Mouse (Mus musculus) C2C12 (cell line): Measurements from ENCODE around the gene Cct8. TPM values are rescaled to one million over a fixed set of nuclear protein-coding genes. Genes with fewer than 3 reads are reported as not detected.
"Not testable (repeated sequence)": the region's sequence is repeated elsewhere in the genome, so short reads cannot be mapped to it uniquely, and the experiment has no call there.

Source experiments
- H3K27me3 ChIP-seq: one replicate; pipeline ENCODE4 v1.6.1; 2011; ENCODE audit not compliant: control insufficient read depth, insufficient read depth, insufficient read length
- H3K36me3 ChIP-seq: one replicate; pipeline ENCODE4 v1.6.1; 2011; ENCODE audit not compliant: control insufficient read depth, insufficient read depth
- H3K4me3 ChIP-seq: one replicate; pipeline ENCODE4 v1.5.1; 2011; ENCODE audit warnings: mild to moderate bottlenecking, control low read depth; ENCODE audit not compliant: poor library complexity, insufficient read depth, severe bottlenecking
- H3K79me2 ChIP-seq: one replicate; pipeline ENCODE4 v1.6.1; 2011; ENCODE audit not compliant: control insufficient read depth, insufficient read depth
- H3K79me3 ChIP-seq: one replicate; pipeline ENCODE4 v1.6.1; 2011; ENCODE audit warnings: low read depth, control low read depth
- H3ac ChIP-seq: one replicate; pipeline ENCODE3; 2011; ENCODE audit warnings: low read depth; ENCODE audit not compliant: control insufficient read depth, insufficient read length
- CEBPB ChIP-seq: IDR thresholded peaks from one replicate; pipeline ENCODE4 v1.6.1; 2011; ENCODE audit warnings: low read depth, mild to moderate bottlenecking, control low read depth, moderate library complexity
- CTCF ChIP-seq: IDR thresholded peaks from one replicate; pipeline ENCODE4 v1.5.1; 2011; ENCODE audit not compliant: control insufficient read depth, insufficient read depth, insufficient read length
- FOSL1 ChIP-seq: IDR thresholded peaks from one replicate; pipeline ENCODE4 v1.8.0; 2011; ENCODE audit warnings: mild to moderate bottlenecking, low read length; ENCODE audit not compliant: poor library complexity, insufficient read depth, severe bottlenecking
- MAX ChIP-seq: IDR thresholded peaks from one replicate; pipeline ENCODE4 v1.6.1; 2011; ENCODE audit warnings: mild to moderate bottlenecking, control low read depth
- MYOD1 ChIP-seq: IDR thresholded peaks from one replicate; pipeline ENCODE4 v1.6.1; 2011; ENCODE audit warnings: low read depth; ENCODE audit not compliant: control insufficient read depth, insufficient read length
- MYOG ChIP-seq: IDR thresholded peaks from one replicate; pipeline ENCODE4 v1.6.1; 2011; ENCODE audit not compliant: control insufficient read depth, insufficient read length; ENCODE audit errors: extremely low read depth
- USF1 ChIP-seq: IDR thresholded peaks from one replicate; pipeline ENCODE4 v1.6.1; 2011; ENCODE audit warnings: low read depth, mild to moderate bottlenecking, control low read depth, moderate library complexity
- polyA plus RNA-seq: library from polyadenylated mRNA; unstranded; fragments of >200 nt; fragmentation: generic; extraction: Trizol; gene quantifications from one replicate; pipeline ENCODE4 v1.2.1, GENCODE M21; 2012; ENCODE audit warnings: missing spikeins

Cct8 gene
- polyA plus RNA-seq, 1 experiment, result 162 TPM

DNA sequence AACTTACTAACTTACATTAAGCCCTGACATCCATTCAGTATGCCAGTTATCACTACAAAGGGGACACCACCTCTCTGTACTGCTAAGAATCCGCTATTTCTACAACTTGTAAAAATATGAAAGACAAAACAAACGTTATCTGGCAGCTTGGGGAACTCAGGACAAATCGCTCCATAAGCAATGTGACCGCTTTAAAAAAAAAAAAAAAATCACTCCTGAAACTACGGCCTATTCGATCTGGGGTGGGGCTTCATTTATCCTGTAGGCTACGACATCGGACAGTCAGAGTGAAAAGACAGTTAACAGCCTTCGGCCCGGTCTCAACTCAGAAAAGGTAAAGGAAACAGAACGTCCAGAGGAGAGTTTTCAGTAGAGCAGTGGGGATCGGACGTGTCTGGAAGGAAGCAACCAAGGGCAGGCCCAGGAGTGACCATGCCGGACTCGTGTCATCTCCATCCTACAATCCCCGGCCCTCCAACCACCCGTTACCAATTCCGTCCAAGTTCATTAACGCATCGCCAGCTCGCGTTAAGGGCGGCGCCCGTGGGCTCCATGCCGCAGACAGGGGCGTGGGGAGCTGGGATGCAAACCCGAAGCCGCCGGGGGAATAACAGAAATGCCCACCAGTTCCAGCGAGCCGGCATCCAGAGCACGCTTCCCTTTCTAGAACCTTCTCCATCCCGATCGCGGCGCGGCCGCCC is 568 bp downstream of the Cct8 start:
- Histone ChIP-seq H3K36me3 (peaks cover 43% of the 10 kb centered on the region), H3ac (peak overlapping the region; percentile 74), H3K79me3 (peaks cover 40% of the 10 kb centered on the region), H3K79me2 (peaks cover 65% of the 10 kb centered on the region), H3K27me3 (no peaks in the 10 kb centered on the region), H3K4me3 (peak overlapping the region; percentile 97)
- TF ChIP-seq USF1, result no peak
- TF ChIP-seq MYOG, result no peak
- TF ChIP-seq MAX, result no peak

- H3K36me3 ChIP-seq, result peaks cover 71% of the 10 kb centered on the region
- peaks cover 43% of the 10 kb centered on the region for H3K79me3 ChIP-seq
- H3ac ChIP-seq, H3K4me3 ChIP-seq, H3K27me3 ChIP-seq: not testable (repeated sequence)
- H3K79me2 ChIP-seq, result peaks cover 77% of the 10 kb centered on the region
Measured at GRCm38 (mm10) chr16:87492191-87492792, 3.4 kb downstream of the Cct8 start.

DNA sequence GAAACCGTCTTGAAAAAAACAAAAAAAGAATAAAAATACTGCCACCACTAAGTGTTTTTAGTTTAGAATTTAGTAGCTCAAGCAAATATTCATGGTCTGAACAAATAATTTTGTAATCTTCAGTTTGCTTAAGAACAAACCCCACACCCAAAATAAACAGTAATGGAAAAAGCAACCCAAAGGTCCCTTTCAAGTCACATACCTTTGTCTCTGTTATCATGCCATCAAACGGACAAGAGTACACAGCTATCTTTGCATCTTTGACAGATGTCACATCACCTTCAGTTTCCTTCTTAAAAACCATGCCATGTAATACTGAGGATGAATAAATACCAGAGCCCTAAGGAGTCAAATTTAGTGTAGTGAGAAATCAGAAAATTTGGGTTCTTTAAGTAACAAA is 7.1 kb downstream of the Cct8 start:
- H3ac ChIP-seq, result no peak overlapping the region
- H3K79me3 ChIP-seq, result peaks cover 23% of the 10 kb centered on the region
- no peak overlapping the region for H3K4me3 ChIP-seq
- TF ChIP-seq MYOG, result no peak
- TF ChIP-seq FOSL1, result no peak
- TF ChIP-seq CEBPB, result no peak
- TF ChIP-seq CTCF, result no peak
- TF ChIP-seq MAX, result no peak
- no peak for TF ChIP-seq USF1
- no peak for TF ChIP-seq MYOD1
- no peaks in the 10 kb centered on the region for H3K27me3 ChIP-seq
- peaks cover 46% of the 10 kb centered on the region for H3K79me2 ChIP-seq
- H3K36me3 ChIP-seq, result peaks cover 97% of the 10 kb centered on the region

- TF ChIP-seq MYOG (no peak), CTCF (no peak), MYOD1 (no peak), FOSL1 (no peak), USF1 (no peak)
- Histone ChIP-seq H3K27me3 (no peaks in the 10 kb centered on the region), H3K79me2 (peaks cover 27% of the 10 kb centered on the region), H3ac (no peak overlapping the region), H3K36me3 (peaks cover 94% of the 10 kb centered on the region), H3K79me3 (peaks cover 5% of the 10 kb centered on the region), H3K4me3 (no peak overlapping the region)
Measured at GRCm38 (mm10) chr16:87486739-87487138, 8.9 kb downstream of the Cct8 start.

GRCm38 (mm10) chr16:87484367-87484766 is 11.3 kb downstream of the Cct8 start:
- H3ac ChIP-seq, result no peak overlapping the region
- TF ChIP-seq CEBPB, result no peak
- no peak for TF ChIP-seq MAX
- no peak for TF ChIP-seq MYOD1
- no peak for TF ChIP-seq FOSL1
- TF ChIP-seq MYOG, result no peak
- no peak for TF ChIP-seq USF1
- peaks cover 8% of the 10 kb centered on the region for H3K79me2 ChIP-seq
- no peaks in the 10 kb centered on the region for H3K27me3 ChIP-seq
- H3K79me3 ChIP-seq, result peaks cover 3% of the 10 kb centered on the region
- no peak overlapping the region for H3K4me3 ChIP-seq
- peaks cover 88% of the 10 kb centered on the region for H3K36me3 ChIP-seq

- H3K79me3 ChIP-seq, result no peaks in the 10 kb centered on the region
- no peak overlapping the region for H3K4me3 ChIP-seq
- no peak for TF ChIP-seq FOSL1
- no peak for TF ChIP-seq MYOD1
- no peak for TF ChIP-seq MAX
- no peak for TF ChIP-seq USF1
- TF ChIP-seq CEBPB, result no peak
- no peak for TF ChIP-seq MYOG
- no peak for TF ChIP-seq CTCF
- no peaks in the 10 kb centered on the region for H3K79me2 ChIP-seq
- H3ac ChIP-seq, result no peak overlapping the region
- no peaks in the 10 kb centered on the region for H3K27me3 ChIP-seq
- peaks cover 86% of the 10 kb centered on the region for H3K36me3 ChIP-seq
Measured at GRCm38 (mm10) chr16:87470579-87470978, 25.1 kb downstream of the Cct8 start.

DNA sequence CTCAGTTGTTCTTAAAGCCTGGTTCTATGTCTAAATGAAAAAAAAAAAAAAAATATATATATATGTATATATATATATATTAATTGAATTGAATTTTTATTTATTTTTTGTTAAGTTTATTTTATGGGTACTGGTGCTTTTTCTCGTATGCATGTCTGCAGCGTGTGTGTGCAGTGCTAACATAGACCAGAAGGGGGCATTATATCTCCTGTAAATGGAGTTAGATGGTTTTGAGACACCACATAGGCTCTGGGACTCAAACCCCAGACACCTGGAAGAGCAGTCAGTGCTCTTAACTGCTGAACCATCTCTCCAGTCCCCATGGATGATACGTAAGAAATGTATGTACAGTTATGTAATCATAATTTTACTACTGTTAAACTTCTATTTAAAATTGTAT is 36.9 kb downstream of the Cct8 start:
- Histone ChIP-seq H3K27me3 (no peaks in the 10 kb centered on the region), H3K79me3 (peaks cover 51% of the 10 kb centered on the region), H3K79me2 (peaks cover 82% of the 10 kb centered on the region), H3ac (no peak overlapping the region), H3K36me3 (peaks cover 37% of the 10 kb centered on the region), H3K4me3 (no peak overlapping the region)
- TF ChIP-seq MAX (no peak), CTCF (no peak), USF1 (no peak), FOSL1 (no peak), CEBPB (no peak), MYOD1 (no peak), MYOG (no peak)
